Mouse (Mus musculus): ENCODE measurements around the gene Lrrc28. TPM values are rescaled to one million over a fixed set of nuclear protein-coding genes. Genes with fewer than 3 reads are reported as not detected.

The Lrrc28 gene
- total and polyA plus RNA-seq, 2 experiments, result 22.1 to 40.7 TPM

DNA sequence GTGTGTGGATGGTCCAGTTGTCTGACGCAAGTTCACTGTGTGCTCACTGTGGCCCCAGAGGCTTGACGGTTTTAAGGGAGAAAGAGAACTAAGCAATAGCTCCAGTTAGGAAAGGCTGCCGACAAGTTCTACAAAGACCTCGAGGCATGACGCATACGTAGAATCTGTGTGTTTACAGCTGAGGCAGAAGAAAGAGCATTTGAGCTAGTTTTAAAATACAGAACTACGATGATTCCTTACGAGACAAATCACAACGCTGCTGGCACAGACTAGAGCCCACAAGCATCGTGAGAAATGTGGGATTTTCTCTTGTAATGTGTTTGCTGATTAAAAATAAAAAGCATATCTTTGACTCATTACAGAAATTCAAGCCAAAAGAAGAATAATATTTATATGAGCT, 125.1 kb downstream of the Lrrc28 start:
- Histone ChIP-seq H3K36me3 (ENCODE audit: control insufficient read depth, insufficient read depth, low read length) (peaks cover 10% of the 10 kb centered on the region; the same call in 1 of the 2 replicates), H3K9ac (ENCODE audit: low read depth, low read length) (no peak overlapping the region), H3K79me2 (ENCODE audit: control insufficient read depth, insufficient read depth, low read length) (no peaks in the 10 kb centered on the region), H3K27ac (replicated peaks; ENCODE audit: insufficient read depth, low read depth, low read length) (no peak overlapping the region), H3K27me3 (ENCODE audit: control insufficient read depth, insufficient read depth, low read length) (no peaks in the 10 kb centered on the region), H3K4me1 (ENCODE audit: control insufficient read depth, insufficient read depth, low read length) (peaks cover 4% of the 10 kb centered on the region), H3K4me3 (ENCODE audit: insufficient read depth, low read depth, low read length) (no peak overlapping the region)
- TF ChIP-seq POLR2A (IDR thresholded peaks at IDR 0.05; ENCODE audit: extremely low read depth, insufficient read depth, low read length) (no peak), CTCF (IDR thresholded peaks at IDR 0.05; ENCODE audit: low read depth, low read length) (no peak)
- WGBS, result 93% methylated on average over 10 of the region's 10 CpGs
- DNase-seq (ENCODE audit: extremely low read depth, low read depth, low spot score), result no peak

GRCm38 (mm10) chr7:67515621-67516020, 129.4 kb downstream of the Lrrc28 start:
- Histone ChIP-seq H3K9ac (ENCODE audit: low read depth, low read length) (no peak overlapping the region), H3K79me2 (ENCODE audit: control insufficient read depth, insufficient read depth, low read length) (no peaks in the 10 kb centered on the region), H3K4me1 (ENCODE audit: control insufficient read depth, insufficient read depth, low read length) (peaks cover 6% of the 10 kb centered on the region), H3K27ac (replicated peaks; ENCODE audit: insufficient read depth, low read depth, low read length) (no peak overlapping the region), H3K36me3 (ENCODE audit: control insufficient read depth, insufficient read depth, low read length) (peaks cover 20% of the 10 kb centered on the region; the same call in 1 of the 2 replicates), H3K27me3 (ENCODE audit: control insufficient read depth, insufficient read depth, low read length) (no peaks in the 10 kb centered on the region), H3K4me3 (ENCODE audit: insufficient read depth, low read depth, low read length) (no peak overlapping the region)
- 93% methylated on average over 9 of the region's 9 CpGs for WGBS
- no peak for DNase-seq (ENCODE audit: extremely low read depth, low read depth, low spot score)
- TF ChIP-seq CTCF (IDR thresholded peaks at IDR 0.05; ENCODE audit: low read depth, low read length), result no peak
- no peak for TF ChIP-seq POLR2A (IDR thresholded peaks at IDR 0.05; ENCODE audit: extremely low read depth, insufficient read depth, low read length)

GRCm38 (mm10) chr7:67514893-67515292, 130.2 kb downstream of the Lrrc28 start:
- H3K36me3 ChIP-seq (ENCODE audit: control insufficient read depth, insufficient read depth, low read length), result peaks cover 16% of the 10 kb centered on the region; the same call in 1 of the 2 replicates
- no peak overlapping the region for H3K27ac ChIP-seq (replicated peaks; ENCODE audit: insufficient read depth, low read depth, low read length)
- H3K4me1 ChIP-seq (ENCODE audit: control insufficient read depth, insufficient read depth, low read length), result peaks cover 6% of the 10 kb centered on the region
- H3K27me3 ChIP-seq (ENCODE audit: control insufficient read depth, insufficient read depth, low read length), result no peaks in the 10 kb centered on the region
- no peaks in the 10 kb centered on the region for H3K79me2 ChIP-seq (ENCODE audit: control insufficient read depth, insufficient read depth, low read length)
- DNase-seq (ENCODE audit: extremely low read depth, low read depth, low spot score), result peak; percentile 95
- H3K9ac ChIP-seq (ENCODE audit: low read depth, low read length), result no peak overlapping the region
- H3K4me3 ChIP-seq (ENCODE audit: insufficient read depth, low read depth, low read length), result no peak overlapping the region
- TF ChIP-seq POLR2A (IDR thresholded peaks at IDR 0.05; ENCODE audit: extremely low read depth, insufficient read depth, low read length) (no peak), CTCF (IDR thresholded peaks at IDR 0.05; ENCODE audit: low read depth, low read length) (no peak)
- 28% methylated on average over 10 of the region's 10 CpGs for WGBS

DNA sequence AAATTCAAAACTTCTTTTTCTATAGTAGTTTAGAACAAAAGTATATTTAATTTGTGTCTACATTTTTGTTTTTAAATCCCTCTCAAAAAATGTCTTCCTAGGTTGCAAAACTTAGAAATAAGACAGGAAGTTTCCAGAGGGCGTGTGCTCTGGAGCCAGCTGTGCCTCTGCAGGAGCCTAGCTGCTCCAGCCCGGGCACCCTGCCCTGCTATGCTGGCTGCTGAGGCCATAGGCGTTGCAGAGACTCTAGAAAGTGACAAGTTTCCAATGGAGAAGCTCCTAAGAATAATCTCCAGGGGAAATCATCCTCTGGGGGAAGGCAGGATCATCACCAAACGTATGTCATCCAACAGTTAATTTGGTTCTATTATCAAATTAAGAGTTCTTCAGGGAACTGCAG, 130.7 kb downstream of the Lrrc28 start:
- Histone ChIP-seq H3K4me1 (ENCODE audit: control insufficient read depth, insufficient read depth, low read length) (peaks cover 6% of the 10 kb centered on the region), H3K36me3 (ENCODE audit: control insufficient read depth, insufficient read depth, low read length) (peaks cover 13% of the 10 kb centered on the region; the same call in 1 of the 2 replicates), H3K79me2 (ENCODE audit: control insufficient read depth, insufficient read depth, low read length) (no peaks in the 10 kb centered on the region), H3K27ac (replicated peaks; ENCODE audit: insufficient read depth, low read depth, low read length) (no peak overlapping the region), H3K4me3 (ENCODE audit: insufficient read depth, low read depth, low read length) (no peak overlapping the region), H3K27me3 (ENCODE audit: control insufficient read depth, insufficient read depth, low read length) (no peaks in the 10 kb centered on the region), H3K9ac (ENCODE audit: low read depth, low read length) (no peak overlapping the region)
- no peak for DNase-seq (ENCODE audit: extremely low read depth, low read depth, low spot score)
- TF ChIP-seq CTCF (IDR thresholded peaks at IDR 0.05; ENCODE audit: low read depth, low read length) (no peak), POLR2A (IDR thresholded peaks at IDR 0.05; ENCODE audit: extremely low read depth, insufficient read depth, low read length) (no peak)
- 54% methylated on average over 4 of the region's 4 CpGs for WGBS

DNA sequence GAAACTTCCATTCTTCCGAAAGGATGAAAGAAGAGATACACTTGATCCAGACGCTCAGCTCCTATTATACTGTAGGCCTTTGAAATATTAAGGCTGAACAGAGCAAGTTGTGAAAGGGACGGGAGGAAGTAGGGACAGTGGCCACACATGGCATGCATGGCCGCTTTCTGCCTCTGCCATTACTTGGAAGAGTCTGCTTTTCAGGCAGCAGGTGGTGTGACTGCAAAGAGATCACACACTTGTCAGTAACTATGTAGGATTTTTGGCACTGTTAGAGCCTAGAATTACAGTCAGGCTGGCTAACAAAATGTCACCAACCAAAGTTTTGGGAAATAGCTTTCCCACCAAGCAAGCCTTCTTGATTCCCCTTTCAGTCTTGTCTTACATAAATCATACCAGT, 131.4 kb downstream of the Lrrc28 start:
- H3K79me2 ChIP-seq (ENCODE audit: control insufficient read depth, insufficient read depth, low read length), result no peaks in the 10 kb centered on the region
- H3K4me3 ChIP-seq (ENCODE audit: insufficient read depth, low read depth, low read length), result no peak overlapping the region
- H3K4me1 ChIP-seq (ENCODE audit: control insufficient read depth, insufficient read depth, low read length), result peaks cover 6% of the 10 kb centered on the region
- peaks cover 13% of the 10 kb centered on the region; the same call in 1 of the 2 replicates for H3K36me3 ChIP-seq (ENCODE audit: control insufficient read depth, insufficient read depth, low read length)
- no peaks in the 10 kb centered on the region for H3K27me3 ChIP-seq (ENCODE audit: control insufficient read depth, insufficient read depth, low read length)
- no peak for DNase-seq (ENCODE audit: extremely low read depth, low read depth, low spot score)
- H3K27ac ChIP-seq (replicated peaks; ENCODE audit: insufficient read depth, low read depth, low read length), result no peak overlapping the region
- no peak for TF ChIP-seq CTCF (IDR thresholded peaks at IDR 0.05; ENCODE audit: low read depth, low read length)
- no peak for TF ChIP-seq POLR2A (IDR thresholded peaks at IDR 0.05; ENCODE audit: extremely low read depth, insufficient read depth, low read length)
- 94% methylated on average over 4 of the region's 4 CpGs for WGBS
- H3K9ac ChIP-seq (ENCODE audit: low read depth, low read length), result no peak overlapping the region

GRCm38 (mm10) chr7:67511606-67512005, 133.5 kb downstream of the Lrrc28 start:
- WGBS, result 95% methylated on average over 7 of the region's 7 CpGs
- Histone ChIP-seq H3K27me3 (ENCODE audit: control insufficient read depth, insufficient read depth, low read length) (no peaks in the 10 kb centered on the region), H3K4me3 (ENCODE audit: insufficient read depth, low read depth, low read length) (no peak overlapping the region), H3K4me1 (ENCODE audit: control insufficient read depth, insufficient read depth, low read length) (peaks cover 6% of the 10 kb centered on the region), H3K36me3 (ENCODE audit: control insufficient read depth, insufficient read depth, low read length) (peaks cover 13% of the 10 kb centered on the region; the same call in 1 of the 2 replicates), H3K27ac (replicated peaks; ENCODE audit: insufficient read depth, low read depth, low read length) (no peak overlapping the region), H3K9ac (ENCODE audit: low read depth, low read length) (no peak overlapping the region), H3K79me2 (ENCODE audit: control insufficient read depth, insufficient read depth, low read length) (no peaks in the 10 kb centered on the region)
- TF ChIP-seq POLR2A (IDR thresholded peaks at IDR 0.05; ENCODE audit: extremely low read depth, insufficient read depth, low read length), result no peak
- TF ChIP-seq CTCF (IDR thresholded peaks at IDR 0.05; ENCODE audit: low read depth, low read length), result no peak
- DNase-seq (ENCODE audit: extremely low read depth, low read depth, low spot score), result no peak
